Mouse (Mus musculus) spleen, adult 2 months (tissue): ENCODE measurements around the gene Dnah11.

Source experiments
- CTCF ChIP-seq: fragments of 200-500 bp; IDR thresholded peaks from 2 replicates; pipeline ENCODE4 v1.5.1; 2011; ENCODE audit warnings: mild to moderate bottlenecking, inconsistent platforms; ENCODE audit not compliant: insufficient read depth, insufficient read length, insufficient replicate concordance; ENCODE audit errors: extremely low read depth
- POLR2A ChIP-seq: fragments of 200-500 bp; IDR thresholded peaks from 2 replicates; pipeline ENCODE4 v1.6.1; 2011; ENCODE audit warnings: low read depth, low read length, inconsistent platforms

GRCm38 (mm10) chr12:118034990-118035389 lies 163.9 kb downstream of the Dnah11 start:
- TF ChIP-seq CTCF (no peak), POLR2A (no peak)
